Mouse (Mus musculus) CD4-positive, CD25-positive, alpha-beta regulatory T cell, adult 4 months (primary cell): Measurements from ENCODE around the gene Lgr4. TPM values are rescaled to one million over a fixed set of nuclear protein-coding genes. Genes with fewer than 3 reads are reported as not detected.

Source experiments
- ATAC-seq: one replicate; pipeline ENCODE4 v1.8.0; 2017
- polyA plus RNA-seq, 2 experiments: library from polyadenylated mRNA; unstranded; fragments of 100-300 nt; shearing (Covaris generic); gene quantifications; one replicate each; pipeline ENCODE4 v1.2.1; 2017

Lgr4 gene
- polyA plus RNA-seq, 2 experiments from 2014 or later, result 0.08 TPM; not detected in 1

DNA sequence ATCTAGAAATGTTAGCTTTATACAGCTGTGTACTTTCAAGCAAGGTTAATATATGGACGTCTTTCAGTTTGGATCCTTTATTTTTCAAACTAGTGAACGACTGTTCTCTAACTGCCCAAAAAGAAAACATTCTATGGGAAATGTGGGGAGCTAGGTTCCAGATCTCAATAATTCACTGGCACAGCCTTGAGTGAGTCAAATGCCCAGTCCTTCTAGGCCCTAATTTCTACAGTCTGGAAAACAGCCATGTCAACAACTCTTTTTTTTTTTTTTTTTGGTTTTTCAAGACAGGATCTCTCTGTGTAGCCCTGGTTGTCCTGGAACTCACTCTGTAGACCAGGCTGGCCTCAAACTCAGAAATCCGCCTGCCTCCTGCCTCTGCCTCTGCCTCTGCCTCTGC lies 4.9 kb downstream of the Lgr4 start:
- no peak for ATAC-seq

DNA sequence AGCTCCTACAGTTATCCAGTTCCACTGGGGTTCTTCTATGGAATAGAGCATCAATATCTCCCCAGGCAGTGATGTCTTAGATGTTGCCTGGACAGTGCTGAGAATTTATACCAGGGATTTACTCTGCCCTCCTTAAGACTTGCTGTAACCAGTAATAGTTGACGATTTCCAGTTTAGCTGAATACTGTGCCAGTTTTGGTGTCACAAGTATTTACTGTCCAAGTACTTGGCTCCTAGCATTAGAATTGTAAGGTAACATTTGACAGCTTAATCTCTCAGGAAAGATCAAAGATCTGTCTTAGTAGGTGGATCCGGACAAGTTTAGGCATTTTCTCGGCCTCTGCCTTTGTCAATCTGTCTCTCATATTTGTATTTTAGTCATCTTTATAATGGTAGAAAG lies 5.6 kb downstream of the Lgr4 start:
- ATAC-seq, result no peak

DNA sequence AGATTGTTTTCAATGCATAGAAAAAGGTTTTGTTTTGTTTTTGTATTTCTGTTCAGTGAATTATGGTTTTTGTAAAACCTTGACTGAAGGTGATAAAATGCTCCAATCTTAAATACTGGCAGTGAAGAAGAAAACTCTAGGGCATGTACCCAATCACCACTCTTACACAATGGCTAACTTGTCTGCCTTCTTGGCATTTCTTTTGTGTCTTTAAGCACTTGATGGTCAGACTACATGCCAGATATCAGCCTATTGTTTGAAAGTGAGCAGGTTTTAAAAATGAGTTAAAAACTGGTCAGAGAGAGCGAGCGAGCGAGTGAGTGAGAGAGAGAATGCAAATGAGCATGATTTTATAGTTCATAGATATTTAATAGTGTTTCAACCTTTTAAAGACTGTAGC lies 6.5 kb downstream of the Lgr4 start:
- ATAC-seq, result no peak

DNA sequence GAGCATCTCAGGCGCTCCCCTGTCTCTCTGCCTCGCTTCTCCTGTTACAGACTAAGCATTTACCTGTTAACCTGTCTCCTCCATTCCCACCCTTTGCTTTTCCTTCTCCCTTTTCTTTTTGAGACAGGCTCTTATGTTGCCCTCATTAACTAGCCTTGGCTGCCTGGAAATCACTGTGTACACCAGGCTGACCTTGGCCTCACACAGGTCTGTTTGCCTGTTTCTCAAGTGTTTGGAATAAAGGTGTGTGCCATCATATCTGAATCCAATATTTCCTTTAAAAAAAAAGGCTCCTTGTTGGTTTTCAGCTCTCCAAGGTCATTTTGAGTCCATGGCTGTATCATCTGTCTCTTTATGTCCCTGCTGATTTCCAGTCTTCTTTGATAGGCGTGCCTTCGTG lies 9.5 kb downstream of the Lgr4 start:
- ATAC-seq, result no peak

DNA sequence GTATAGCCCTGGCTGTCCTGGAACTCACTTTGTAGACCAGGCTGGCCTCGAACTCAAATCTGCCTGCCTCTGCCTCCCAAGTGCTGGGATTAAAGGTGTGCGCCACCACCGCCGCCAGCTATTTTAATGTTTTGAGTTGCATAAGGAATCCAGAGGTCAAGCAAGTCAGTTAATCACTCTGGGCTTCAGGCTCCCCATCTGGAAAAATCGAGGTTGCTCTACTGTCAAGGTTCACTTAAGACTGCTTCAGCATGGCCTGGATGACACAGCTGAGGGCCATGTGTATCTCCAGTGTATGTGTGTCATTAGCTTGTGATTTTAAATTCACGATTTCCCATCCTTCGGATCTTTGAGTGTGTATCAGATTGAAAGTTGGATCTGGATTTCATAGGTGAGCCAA lies 10.0 kb downstream of the Lgr4 start:
- ATAC-seq, result no peak

DNA sequence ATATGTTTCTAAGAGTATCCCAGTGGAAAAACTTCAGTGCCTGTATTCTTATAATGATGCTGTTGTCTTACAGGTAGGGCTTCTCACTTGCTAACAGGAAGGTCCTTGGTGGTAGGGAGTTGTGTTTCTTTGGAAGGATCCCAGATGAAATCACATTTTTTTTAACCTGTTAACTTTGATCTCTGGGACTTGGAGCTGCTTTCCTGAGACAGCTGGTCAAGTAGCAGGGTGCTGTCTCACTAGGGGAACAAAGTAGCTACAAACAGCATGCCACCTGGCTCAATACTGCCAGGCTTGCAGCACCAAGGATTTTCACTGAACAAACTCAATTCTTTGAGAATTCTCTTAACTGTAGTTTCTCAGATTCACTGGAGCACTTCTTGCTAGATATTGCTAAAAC lies 10.4 kb downstream of the Lgr4 start:
- no peak for ATAC-seq

DNA sequence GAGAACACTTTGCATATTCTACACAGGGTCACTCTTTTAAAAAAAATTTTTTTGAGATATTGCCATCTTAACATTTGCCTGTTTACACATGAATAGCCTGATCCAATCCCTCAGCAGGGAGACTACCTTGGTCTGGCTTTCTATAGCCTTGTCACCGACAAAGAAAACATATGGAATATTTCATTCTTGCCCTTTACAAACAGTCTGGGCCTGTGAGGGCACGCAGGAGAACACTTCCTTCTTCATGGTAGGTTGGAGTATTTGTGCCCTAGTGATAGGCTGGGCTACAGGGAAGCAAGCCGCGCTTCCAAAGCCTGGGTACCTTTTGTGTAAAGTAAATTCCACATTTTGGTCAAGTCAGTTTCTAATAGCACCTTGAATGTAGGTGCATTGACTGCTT lies 11.3 kb downstream of the Lgr4 start:
- no peak for ATAC-seq

DNA sequence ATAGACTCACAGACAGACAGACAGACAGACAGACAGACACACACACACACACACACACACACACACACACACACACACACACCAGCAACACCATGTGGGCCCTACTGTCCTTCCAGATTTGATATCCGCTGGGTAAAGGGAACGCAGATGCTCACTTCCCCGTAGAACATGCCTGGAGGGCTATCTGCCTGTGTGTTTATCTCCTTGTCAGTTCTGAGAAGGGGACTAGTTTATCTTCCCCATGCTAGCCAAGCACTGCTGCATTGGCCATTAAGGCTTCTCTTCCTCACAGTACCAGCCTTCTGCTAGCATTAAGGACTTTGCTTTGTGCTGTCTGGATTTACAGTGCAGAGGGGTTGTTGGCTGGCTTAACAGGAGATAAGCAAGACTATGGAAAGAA lies 11.8 kb downstream of the Lgr4 start:
- no peak for ATAC-seq

DNA sequence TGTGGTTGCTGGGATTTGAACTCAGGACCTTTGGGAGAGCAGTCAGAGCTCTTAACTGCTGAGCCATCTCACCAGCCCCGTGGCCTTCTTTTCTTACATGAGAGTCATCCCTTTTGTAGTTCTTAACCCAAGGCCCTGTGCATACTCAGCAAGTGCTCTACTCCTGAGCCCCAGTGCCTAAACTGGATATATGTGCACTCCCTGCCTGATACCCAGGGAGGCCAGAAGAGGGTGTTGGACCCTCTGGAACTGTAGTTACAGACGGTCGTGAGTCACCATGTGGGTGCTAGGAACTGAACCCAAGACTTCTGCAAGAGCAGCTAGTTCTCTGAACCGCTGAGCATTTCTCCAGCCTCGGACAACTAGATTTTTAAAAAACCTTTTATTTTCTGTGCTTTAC lies 12.9 kb downstream of the Lgr4 start:
- no peak for ATAC-seq

DNA sequence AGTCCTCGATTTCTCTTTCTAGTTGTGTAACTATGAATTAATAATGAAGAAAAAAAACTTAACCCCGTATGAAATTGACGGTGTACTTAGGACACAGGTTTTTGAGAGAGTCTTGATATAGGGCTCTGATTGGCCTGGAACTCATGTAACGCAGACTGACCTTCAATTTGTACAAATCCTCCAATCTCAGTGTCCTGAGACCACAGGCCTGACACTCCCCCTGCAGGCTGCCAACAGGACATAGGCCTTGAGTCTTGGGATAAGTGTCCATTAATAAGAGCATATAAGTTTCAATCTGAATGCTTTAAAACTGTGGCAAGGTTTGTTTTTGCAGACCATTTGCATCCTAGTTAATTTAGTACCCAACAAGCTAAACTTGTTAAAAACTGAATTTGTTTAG lies 13.3 kb downstream of the Lgr4 start:
- no peak for ATAC-seq

DNA sequence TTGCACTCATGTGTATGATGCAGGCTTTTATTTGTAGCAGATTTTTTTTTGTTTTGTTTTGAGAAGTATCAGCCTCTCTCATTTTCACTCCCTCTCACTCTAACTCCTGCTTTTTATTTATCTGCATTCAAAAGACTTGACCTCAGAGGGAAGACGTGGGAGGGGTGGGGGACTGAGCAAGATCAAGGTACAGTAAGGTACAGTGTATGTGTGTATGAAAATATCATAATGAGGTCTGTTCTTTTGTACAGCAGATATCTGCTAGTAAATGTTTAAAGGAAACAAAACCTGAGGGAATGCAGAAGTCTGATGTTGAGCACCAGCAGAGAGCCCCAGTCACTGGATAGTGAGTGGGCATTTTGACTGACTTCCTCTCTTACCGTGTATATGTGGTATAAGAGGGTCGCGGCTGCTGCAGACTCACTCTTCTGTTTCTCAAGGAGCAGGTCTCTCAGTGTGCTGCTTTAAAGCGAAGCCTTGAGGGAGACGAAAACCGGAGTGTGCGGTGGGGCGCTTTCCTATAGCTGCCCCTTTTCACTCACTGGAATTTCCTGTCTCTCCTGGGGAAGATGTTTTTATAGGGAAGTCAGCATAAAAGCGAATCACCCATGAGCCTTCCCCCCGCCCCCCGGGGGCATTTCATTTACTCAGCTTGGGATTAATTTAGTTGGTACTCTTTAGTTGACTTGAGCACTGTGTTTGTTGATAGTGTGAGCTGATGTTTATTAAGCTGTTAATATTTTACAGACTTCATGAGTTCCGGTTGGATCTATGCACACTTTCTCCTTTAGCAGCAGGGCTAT lies 14.7 kb downstream of the Lgr4 start:
- no peak for ATAC-seq

DNA sequence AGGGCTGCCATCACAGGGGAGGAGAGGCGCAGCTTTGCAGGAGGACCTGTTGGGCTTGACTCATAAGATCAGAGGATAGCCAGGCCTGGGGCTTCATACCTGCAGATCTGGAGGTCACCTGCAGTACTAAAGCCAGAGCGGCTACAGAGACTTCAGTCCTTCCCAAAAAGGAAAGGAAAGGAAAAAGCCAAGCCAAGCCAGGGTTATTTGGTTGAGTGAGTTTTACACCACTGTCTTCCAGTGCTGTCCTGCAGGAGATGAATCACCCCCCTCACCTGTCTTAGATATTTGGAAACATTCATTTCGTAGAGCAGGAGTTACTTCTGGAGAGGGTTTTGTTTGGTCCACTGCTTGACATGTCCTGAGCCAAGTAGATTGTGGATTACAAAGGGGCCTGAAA lies 15.7 kb downstream of the Lgr4 start:
- no peak for ATAC-seq

DNA sequence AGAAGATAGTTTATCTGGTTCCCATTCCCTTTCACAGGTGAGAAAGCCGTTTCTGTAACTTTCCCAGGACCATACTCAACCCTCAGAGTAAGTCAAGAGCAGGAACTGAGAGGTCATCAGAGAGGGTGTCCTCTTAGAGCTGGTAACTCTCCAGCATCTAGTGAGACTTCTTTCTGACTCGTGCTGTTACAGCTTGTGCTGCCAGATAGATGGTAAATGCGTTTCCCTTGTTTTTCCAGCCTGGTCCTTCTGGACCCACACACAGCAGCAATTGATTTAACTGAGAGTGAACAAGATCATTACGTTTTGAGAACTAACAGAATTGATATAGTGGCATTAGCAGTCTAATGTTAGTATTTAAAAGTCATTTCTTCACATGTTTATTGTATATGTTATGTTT lies 16.6 kb downstream of the Lgr4 start:
- no peak for ATAC-seq

DNA sequence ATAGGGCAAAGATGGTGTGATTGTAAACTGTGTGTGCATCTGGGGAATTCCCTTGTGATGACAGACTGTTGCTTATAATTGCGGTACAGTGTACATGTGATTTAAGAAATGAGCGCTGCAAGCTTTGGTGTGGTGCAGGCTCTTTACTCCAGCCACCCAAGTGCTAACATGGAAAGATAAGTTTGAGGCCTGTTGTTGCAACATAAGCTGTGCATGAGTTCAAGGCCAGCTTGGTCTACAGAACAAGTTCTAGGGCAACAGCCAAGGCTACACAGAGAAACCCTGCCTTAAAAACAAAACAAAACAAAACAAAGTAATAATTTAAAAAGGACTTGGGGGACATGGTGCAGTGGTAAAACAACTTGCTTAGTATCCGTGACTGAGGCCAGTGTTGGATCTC lies 17.7 kb downstream of the Lgr4 start:
- no peak for ATAC-seq

DNA sequence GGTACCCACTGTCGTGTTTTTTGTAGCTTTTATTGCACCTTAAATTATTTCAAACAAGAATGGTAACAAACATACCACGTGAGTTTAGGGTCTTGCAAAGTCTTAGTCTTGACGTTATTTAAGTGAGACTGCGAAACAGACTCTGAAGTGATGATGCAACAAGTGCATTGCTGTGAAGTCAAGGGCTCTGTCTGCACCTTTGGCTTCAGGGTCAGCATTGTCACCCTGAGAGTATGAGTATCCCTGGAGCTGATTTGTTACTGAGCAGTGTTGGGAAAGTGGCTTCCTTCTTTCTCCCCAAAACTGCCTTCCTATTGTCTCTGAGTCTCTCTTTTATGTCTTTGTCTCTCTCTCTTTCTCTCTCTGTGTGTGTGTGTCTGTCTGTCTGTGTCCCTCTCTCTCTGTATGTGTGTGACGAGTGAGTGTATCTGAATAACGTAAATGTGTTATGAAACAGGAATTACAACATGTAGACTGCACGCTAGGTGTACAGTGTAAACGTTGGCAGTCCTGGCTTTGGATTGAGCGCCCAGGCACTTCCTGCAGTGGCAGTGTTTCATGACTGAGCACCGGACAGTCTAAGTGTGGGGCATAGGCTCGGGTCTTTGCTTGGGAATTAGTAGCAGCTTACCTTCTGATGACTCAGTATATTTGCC lies 18.4 kb downstream of the Lgr4 start:
- no peak for ATAC-seq

DNA sequence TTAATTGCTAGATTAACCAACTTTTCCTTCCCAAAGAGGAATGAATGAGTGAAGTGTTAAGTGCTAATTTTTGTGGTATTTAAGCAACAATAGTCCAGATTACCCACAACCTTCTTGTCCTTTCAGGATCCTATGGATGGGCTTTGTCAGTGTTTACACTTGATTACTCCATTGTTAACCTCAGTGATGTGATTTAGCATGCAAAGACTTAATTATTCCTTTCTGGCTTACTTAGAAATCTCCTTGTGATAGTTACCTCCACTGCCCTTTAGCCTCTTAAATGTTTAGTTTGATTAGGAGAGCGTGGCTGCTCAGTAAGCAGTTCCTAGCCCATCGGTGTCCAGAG lies 18.9 kb downstream of the Lgr4 start:
- no peak for ATAC-seq

DNA sequence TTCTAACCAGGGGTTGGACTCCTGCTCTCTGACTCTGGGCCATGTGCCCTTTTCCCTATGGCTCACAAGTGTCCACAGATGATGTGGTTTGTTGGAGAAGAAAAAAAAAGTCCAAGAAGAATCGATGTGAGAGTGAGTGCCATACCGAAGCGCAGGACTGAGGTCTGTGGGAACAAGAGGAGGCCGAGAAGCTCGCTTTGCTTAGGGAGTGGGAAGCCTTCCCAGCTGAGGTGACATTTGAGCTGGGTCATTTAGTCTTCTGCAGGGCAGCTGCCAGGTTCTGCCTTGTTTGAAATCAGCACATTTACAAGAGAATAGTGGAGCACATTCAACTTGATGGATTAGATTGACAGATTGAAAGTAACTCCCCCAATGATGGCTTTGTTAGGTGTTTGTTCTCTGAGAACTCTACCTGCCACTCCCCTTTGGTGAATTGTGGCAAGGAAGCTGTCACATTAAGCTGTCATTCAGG lies 24.6 kb downstream of the Lgr4 start:
- no peak for ATAC-seq

DNA sequence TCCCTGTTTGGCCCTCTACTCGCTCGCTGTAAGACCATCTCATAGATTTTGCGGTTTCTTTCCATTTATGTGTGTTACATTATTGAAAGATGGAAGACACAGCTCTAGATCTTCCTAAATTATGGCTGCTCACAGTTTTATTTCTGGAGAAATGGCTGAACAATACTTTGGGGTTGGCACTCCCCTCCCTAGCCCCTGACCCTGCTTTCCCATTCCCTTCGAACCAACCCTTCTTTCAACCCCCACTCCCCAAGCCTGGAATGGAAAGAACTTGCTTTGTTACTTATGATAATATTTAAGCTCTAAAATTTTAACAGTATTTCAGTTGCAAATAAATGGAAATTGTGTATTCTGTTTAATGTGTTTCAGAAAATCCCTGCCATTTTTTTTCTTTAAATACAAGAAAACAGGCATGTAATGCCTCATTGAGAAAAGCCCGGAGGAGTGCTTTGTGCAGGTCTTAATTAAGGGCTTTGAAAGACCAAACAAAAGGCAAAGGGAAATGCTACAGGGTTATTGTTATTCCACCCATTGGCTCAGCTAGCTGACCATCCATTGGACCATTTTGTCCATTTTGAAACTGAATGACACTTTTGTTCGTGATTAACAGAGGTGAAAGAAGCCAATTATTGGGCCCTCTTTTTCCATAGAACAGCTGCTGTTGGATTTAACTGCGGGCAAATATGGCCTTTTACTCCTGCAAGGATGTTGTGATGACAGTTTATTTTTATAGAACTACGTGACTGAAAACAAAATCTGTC lies 25.5 kb downstream of the Lgr4 start:
- ATAC-seq, result no peak

DNA sequence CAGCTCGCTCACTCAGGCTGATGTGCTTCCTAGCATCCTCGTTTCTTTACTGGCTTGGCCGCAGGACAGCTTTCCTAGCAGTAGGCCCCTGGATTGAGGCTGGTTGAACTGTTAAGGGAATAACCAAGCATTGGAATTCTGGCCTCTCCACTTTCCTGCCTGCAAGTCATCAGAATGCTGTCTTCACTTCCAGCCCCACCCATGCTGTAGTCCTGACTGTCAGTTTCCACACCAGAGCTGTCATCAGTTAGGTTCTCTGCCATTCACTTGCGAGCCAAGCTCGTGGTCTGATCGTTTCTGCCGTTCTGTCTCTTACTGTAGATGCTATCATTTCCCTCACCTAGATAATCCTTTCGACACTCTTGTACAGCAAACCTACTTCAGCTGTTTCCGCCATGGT lies 27.5 kb downstream of the Lgr4 start:
- no peak for ATAC-seq

DNA sequence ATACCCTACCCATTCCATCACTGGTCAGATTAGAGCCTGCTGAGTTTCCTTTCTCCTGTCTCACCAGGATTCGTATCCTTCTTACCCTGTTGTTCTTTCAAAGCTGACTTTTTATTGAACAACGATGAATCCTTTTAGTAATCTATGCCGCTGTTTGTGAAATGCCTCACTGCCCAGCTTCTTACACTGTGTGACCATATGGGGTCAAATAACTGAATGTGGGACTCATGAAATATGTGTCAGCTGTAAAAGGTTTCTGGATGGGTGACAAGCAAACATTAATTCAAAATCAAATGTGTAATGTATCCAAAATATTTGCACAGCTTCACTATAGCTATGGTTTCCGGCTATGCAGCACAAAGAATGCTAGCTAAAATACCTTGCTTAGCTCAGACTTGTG lies 28.1 kb downstream of the Lgr4 start:
- no peak for ATAC-seq

DNA sequence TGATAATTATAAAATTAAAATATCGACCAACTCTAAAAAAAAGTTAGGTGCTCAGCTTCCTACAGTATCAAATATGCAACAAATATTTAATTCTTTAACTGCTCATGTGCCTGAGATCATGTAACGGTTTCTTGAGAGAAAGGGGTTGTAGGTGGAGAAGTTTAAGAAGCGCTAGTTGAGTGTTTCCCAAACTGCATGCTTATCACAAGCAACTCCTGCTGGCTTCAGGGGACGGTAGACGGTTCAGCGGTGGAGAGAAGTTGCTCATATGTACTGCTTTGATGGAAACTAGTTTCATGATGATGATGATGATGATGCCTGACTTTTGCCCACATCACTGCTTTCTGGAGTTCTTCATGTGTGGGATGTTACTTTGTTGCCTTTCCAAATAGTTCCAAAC lies 29.0 kb downstream of the Lgr4 start:
- no peak for ATAC-seq

DNA sequence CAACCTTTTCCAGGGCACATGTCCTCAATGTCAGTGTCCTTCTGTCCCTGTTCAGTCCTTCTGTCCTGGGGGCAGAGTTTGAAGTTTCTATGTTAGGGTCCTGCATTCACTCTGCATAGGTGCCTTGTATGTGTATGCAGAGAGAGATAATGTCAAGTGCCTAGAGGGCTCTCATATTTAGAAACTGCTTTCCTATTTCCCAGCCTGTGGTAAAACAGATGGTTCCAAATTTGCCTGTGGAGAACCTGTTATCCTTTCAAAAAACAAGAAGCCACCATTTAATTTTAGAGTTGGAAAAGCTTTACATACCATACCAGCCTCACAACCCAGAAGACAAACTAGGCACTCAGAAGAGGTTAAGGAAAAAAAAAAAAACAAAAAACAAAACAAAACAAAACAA lies 32.1 kb downstream of the Lgr4 start:
- ATAC-seq, result no peak

DNA sequence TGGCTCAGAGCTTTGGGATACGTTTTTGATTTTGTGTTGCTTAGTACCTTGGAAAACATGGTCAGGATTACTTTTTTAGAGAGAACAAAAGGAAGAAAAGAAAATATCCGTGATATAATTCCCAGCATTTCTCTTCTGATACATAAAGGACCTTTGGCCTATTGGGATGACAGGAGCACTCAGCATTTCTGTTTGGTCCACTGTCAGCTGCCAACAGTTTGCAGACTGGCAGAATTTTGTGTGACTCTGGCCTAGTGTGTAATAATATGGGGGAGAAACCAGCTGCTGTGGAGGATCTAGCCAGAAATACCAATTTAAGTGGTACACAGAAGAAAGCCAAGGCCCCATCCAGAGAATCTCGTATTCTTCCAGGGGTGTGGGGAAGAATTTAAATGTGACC lies 32.9 kb downstream of the Lgr4 start:
- ATAC-seq, result no peak

DNA sequence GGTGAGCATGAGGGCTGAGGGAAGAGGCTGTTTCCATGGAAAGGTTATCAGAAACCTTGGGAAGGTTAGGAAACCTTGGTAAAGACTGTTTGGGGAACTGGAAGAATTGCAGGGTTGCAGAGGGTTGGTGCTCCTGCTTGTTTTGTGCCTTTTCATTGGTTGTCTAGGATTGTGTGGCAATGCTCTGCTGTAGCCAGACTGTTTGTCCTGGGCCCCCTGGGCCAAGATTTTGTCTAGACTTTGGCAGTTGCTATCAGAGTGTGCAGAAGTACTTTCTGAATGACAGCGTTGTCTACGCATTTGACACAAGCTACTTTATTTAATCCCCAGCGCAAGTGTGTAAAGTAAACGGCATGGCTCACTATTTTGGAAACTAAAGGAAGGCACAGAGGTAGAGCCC lies 33.6 kb downstream of the Lgr4 start:
- ATAC-seq, result no peak
